Mouse (Mus musculus): Measurements from ENCODE around the gene Clns1a. TPM values are rescaled to one million over a fixed set of nuclear protein-coding genes. Genes with fewer than 3 reads are reported as not detected.

Clns1a gene
- 11.2 and 13.3 TPM in 2 replicates for polyA plus RNA-seq (2012; rRNA removed)

GRCm38 (mm10) chr7:97696506-97697254 lies at the start of gene Clns1a:
Gene Clns1a, plus strand, starts transcription at chr7:97696634.

GRCm38 (mm10) chr7:97737638-97738456 lies 41.4 kb downstream of the Clns1a start, which contains the start of gene Aqp11:
Gene Aqp11, minus strand, starts transcription at chr7:97738289.

Other genes with a start within 250 kb of the Clns1a start
- 6.6 and 7.3 TPM in 2 replicates for gene Kctd14, start 245.3 kb upstream of the Clns1a start, polyA plus RNA-seq (2012; rRNA removed)
- 29.7 and 32.5 TPM in 2 replicates for gene Ints4, start 215.7 kb upstream of the Clns1a start, polyA plus RNA-seq (2012; rRNA removed)
- 3.5 TPM in 2 replicates for gene Aamdc, start 117.1 kb upstream of the Clns1a start, polyA plus RNA-seq (2012; rRNA removed)
- 0.17 and 0.29 TPM in 2 replicates for gene Rsf1, start 116.7 kb upstream of the Clns1a start, polyA plus RNA-seq (2012; rRNA removed)
- gene Aqp11, start 41.7 kb downstream of the Clns1a start, polyA plus RNA-seq (2012; rRNA removed) = 4.5 and 5.8 TPM in 2 replicates
- 10.5 and 14.2 TPM in 2 replicates for gene Pak1, start 91.9 kb downstream of the Clns1a start, polyA plus RNA-seq (2012; rRNA removed)
- gene Gdpd4, start 223.3 kb downstream of the Clns1a start, polyA plus RNA-seq (2012; rRNA removed) = not detected in 2 replicates